Mouse (Mus musculus) midbrain, postnatal 0 days (tissue): ENCODE measurements around the gene Gm49361. TPM values are rescaled to one million over a fixed set of nuclear protein-coding genes. Genes with fewer than 3 reads are reported as not detected.

Source experiments
- ATAC-seq: fragments of 200-750 bp; cut with Nextera tagmentation; 2 replicates; pipeline ENCODE4 v1.8.0; 2017; ENCODE audit warnings: moderate number of reproducible peaks, mild to moderate bottlenecking, moderate TSS enrichment, moderate library complexity; ENCODE audit not compliant: low FRiP score
- DNase-seq: peaks from one replicate; pipeline ENCODE4 v3.0.0-alpha.2; 2015; ENCODE audit warnings: low spot score
- H3K27ac ChIP-seq: fragments of 300-500 bp; sonication (generic); 2 replicates; pipeline ENCODE4 v1.5.1; 2014; ENCODE audit warnings: low read depth, mild to moderate bottlenecking, low read length, mixed read lengths
- H3K27me3 ChIP-seq: fragments of 300-500 bp; sonication (generic); 2 replicates; pipeline ENCODE4 v1.6.1; 2014; ENCODE audit warnings: low read length, control low read depth, mixed read lengths; ENCODE audit not compliant: insufficient read depth
- H3K36me3 ChIP-seq: fragments of 300-500 bp; sonication (generic); 2 replicates; pipeline ENCODE4 v1.6.1; 2014; ENCODE audit warnings: low read length, control low read depth, mixed read lengths; ENCODE audit not compliant: insufficient read depth
- H3K4me1 ChIP-seq: fragments of 300-500 bp; sonication (generic); 2 replicates; pipeline ENCODE4 v1.6.1; 2014; ENCODE audit warnings: mild to moderate bottlenecking, control low read depth, antibody characterized with exemption, low read length, mixed read lengths; ENCODE audit not compliant: insufficient read depth
- H3K4me2 ChIP-seq: fragments of 300-500 bp; sonication (generic); 2 replicates; pipeline ENCODE4 v1.6.1; 2014; ENCODE audit warnings: low read depth, mild to moderate bottlenecking, low read length, mixed read lengths; ENCODE audit not compliant: poor library complexity, severe bottlenecking
- H3K4me3 ChIP-seq: fragments of 300-500 bp; sonication (generic); 2 replicates; pipeline ENCODE4 v1.5.1; 2014; ENCODE audit warnings: low read depth, mild to moderate bottlenecking, low read length, moderate library complexity
- H3K9ac ChIP-seq: fragments of 300-500 bp; sonication (generic); replicated peaks from 2 replicates; pipeline ENCODE4 v1.6.1; 2014; ENCODE audit warnings: mild to moderate bottlenecking, low read length, moderate library complexity, mixed read lengths; ENCODE audit not compliant: poor library complexity, severe bottlenecking
- H3K9me3 ChIP-seq: fragments of 300-500 bp; sonication (generic); 2 replicates; pipeline ENCODE4 v1.6.1; 2016; ENCODE audit warnings: low read length, control low read depth
- CTCF ChIP-seq: IDR thresholded peaks from 2 replicates; pipeline ENCODE4 v1.5.1; 2016; ENCODE audit warnings: antibody characterized with exemption, mild to moderate bottlenecking
- WGBS: fragments of 180-500 bp; shearing (Covaris S2); extraction: QIAGEN DNeasy Blood & Tissue Kit; methylation state at CpG from one replicate; pipeline ENCODE4 v1.1.7; 2014; 5-methylcytosine and 5-hydroxymethylcytosine counted together
- polyA plus RNA-seq: library from polyadenylated mRNA; unstranded; fragments of >200 nt; fragmentation: Nextera tagmentation; extraction: Ambion mirVana; gene quantifications from 2 replicates; pipeline ENCODE4 v1.2.1, GENCODE M21; 2015
- total RNA-seq: library from RNA; depleted of rRNA; stranded (reverse); fragments of >200 nt; gene quantifications from 2 replicates; pipeline ENCODE4 v1.2.3, GENCODE M21; 2014

The Gm49361 gene
- total and polyA plus RNA-seq, 2 experiments from 2014 or later: not detected

DNA sequence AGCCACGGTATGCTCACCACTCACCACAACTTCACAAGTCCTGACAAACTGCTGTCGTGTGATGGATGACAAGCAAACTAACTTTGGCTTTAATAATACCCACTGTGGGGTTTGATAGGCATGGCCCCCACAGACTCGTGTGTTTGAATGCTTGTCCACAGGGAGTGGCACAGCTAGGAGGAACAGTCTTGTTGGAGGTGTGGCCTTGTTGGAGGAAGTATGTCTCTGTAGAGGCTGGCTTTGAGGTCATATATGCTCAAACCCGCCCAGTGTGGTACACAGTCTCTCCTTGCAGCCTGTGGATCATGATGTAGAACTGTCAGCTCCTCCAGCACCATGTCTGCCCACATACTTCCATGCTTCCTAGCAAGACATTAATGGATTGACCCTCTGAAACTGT is 27.7 kb downstream of the Gm49361 start:
- H3K4me3 ChIP-seq: no peak overlapping the region
- 89% methylated on average over 4 of the region's 4 CpGs for WGBS

DNA sequence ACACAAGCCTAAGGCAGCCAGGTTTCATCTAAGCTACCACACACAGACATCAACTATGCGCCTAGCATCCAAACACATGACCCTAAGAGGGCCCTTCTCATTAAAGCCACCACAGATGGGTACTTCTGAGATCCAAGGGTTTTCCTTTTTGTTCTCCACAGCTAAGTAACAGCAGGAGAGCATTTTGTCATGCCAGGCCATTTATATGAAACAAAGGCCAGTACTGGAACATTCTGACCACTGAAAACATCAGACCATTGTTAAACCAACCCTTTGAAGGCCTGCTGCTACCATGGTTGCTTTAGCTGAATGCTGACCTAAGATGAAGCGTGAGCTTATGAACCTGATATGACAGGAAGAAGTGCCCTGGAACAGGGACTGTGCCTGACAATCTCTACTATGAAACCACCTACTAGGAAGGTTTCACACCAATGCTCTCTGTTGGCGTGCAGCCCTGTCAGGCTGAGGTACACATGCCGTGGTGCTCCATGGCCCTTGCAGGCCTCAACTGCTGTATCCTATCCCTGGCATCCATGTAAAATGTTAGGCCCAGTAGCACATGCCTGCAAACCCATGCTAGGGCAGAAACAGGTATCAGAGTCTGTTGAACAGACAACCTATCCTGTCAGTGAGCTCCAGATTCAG is 29.2 kb downstream of the Gm49361 start:
- Histone ChIP-seq H3K4me2 (no peak overlapping the region), H3K9me3 (no peaks in the 10 kb centered on the region), H3K27me3 (no peaks in the 10 kb centered on the region), H3K4me3 (no peak overlapping the region), H3K36me3 (no peaks in the 10 kb centered on the region), H3K4me1 (no peaks in the 10 kb centered on the region), H3K9ac (no peak overlapping the region), H3K27ac (no peak overlapping the region)
- WGBS: 49% methylated on average over 4 of the region's 4 CpGs
- TF ChIP-seq CTCF: no peak
- peak; percentile 38 for DNase-seq
- no peak for ATAC-seq

More for the DNA sequence above, 27.7 kb downstream of the Gm49361 start:
- Histone ChIP-seq H3K4me2 (no peak overlapping the region), H3K9me3 (no peaks in the 10 kb centered on the region), H3K27ac (no peak overlapping the region), H3K4me1 (no peaks in the 10 kb centered on the region), H3K36me3 (no peaks in the 10 kb centered on the region), H3K27me3 (no peaks in the 10 kb centered on the region), H3K9ac (no peak overlapping the region)
- no peak for TF ChIP-seq CTCF
- ATAC-seq: no peak
- no peak for DNase-seq

DNA sequence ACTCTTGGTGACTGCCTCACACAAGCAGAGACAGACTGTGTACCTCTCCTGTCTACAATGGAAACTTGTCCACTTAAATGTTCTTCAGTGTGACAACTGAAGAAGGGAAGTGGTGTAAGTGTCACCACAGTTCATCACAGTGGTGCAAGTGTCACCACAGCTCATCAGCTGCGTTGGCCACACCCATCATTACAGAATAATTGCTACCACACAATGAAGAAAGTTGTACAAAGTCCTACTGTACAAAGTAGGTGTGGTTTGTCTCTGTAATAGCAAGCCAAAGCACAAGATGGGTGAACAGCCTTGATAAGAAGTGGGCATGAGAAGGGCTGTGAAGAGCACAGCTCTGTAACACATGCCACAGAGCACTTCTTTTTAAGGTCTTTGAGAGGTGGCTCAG is 33.0 kb downstream of the Gm49361 start:
- Histone ChIP-seq H3K36me3 (no peaks in the 10 kb centered on the region), H3K27ac (no peak overlapping the region), H3K4me2 (no peak overlapping the region), H3K4me3 (no peak overlapping the region), H3K27me3 (no peaks in the 10 kb centered on the region), H3K9me3 (no peaks in the 10 kb centered on the region), H3K9ac (no peak overlapping the region), H3K4me1 (peaks cover 8% of the 10 kb centered on the region; the same call in 1 of the 2 replicates)
- no peak for TF ChIP-seq CTCF
- DNase-seq (no peak), ATAC-seq (no peak)
- WGBS: 90% methylated on average over 1 of the region's 1 CpGs

DNA sequence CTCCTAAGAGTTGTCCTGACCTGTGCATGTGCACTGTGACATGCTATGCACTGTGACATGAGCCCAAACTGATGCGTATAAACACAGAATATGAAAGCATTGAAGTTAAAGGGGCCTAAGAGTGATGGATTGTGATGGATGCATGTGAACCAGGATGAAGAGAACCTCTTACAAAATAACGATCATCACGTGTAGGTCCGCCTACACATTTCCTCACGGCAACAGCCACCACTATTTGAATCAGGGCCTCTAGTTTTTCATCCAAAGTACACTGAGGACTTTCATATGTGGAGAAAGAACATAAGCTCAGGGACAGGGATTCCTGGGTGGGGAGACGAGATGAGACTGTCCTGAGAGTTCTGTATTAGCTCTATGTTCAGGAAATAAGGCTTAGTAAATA is 34.8 kb downstream of the Gm49361 start:
- ATAC-seq: no peak
- DNase-seq: no peak
- 88% methylated on average over 6 of the region's 6 CpGs for WGBS

DNA sequence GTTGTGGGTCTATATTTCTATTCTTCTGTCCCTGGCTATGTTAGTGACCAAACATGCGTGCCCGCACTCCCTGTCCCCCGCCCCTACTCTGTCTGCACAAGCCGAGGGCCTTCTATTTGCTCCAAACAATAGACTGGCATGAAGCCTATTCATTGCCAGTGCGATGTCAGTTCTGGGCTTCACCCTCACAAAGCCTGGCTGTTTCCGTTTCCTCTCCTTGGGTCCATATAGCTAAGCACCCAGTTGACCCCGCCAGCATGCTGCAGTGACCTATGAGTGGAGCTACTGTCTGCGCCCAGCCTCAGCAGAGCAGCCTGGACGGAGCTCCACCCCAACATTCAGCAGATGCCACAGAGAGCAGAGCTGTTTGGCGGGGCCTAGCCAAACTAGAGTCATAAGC is 36.7 kb downstream of the Gm49361 start:
- no peak for TF ChIP-seq CTCF
- no peak for ATAC-seq
- H3K4me3 ChIP-seq: no peak overlapping the region
- H3K36me3 ChIP-seq: no peaks in the 10 kb centered on the region
- no peak overlapping the region for H3K9ac ChIP-seq
- H3K4me1 ChIP-seq: peaks cover 21% of the 10 kb centered on the region; the same call in 1 of the 2 replicates
- no peak overlapping the region for H3K4me2 ChIP-seq
- no peaks in the 10 kb centered on the region for H3K9me3 ChIP-seq
- WGBS: 19% methylated on average over 10 of the region's 10 CpGs
- DNase-seq: peak; percentile 21
- no peaks in the 10 kb centered on the region for H3K27me3 ChIP-seq
- H3K27ac ChIP-seq: peak overlapping the region; percentile 55; the same call in 1 of the 2 replicates

More for the DNA sequence above, 34.8 kb downstream of the Gm49361 start:
- no peak overlapping the region for H3K27ac ChIP-seq
- H3K27me3 ChIP-seq: no peaks in the 10 kb centered on the region
- no peaks in the 10 kb centered on the region for H3K9me3 ChIP-seq
- no peaks in the 10 kb centered on the region for H3K36me3 ChIP-seq
- no peak overlapping the region for H3K9ac ChIP-seq
- no peak overlapping the region for H3K4me2 ChIP-seq
- peaks cover 21% of the 10 kb centered on the region; the same call in 1 of the 2 replicates for H3K4me1 ChIP-seq
- TF ChIP-seq CTCF: no peak
- H3K4me3 ChIP-seq: no peak overlapping the region

DNA sequence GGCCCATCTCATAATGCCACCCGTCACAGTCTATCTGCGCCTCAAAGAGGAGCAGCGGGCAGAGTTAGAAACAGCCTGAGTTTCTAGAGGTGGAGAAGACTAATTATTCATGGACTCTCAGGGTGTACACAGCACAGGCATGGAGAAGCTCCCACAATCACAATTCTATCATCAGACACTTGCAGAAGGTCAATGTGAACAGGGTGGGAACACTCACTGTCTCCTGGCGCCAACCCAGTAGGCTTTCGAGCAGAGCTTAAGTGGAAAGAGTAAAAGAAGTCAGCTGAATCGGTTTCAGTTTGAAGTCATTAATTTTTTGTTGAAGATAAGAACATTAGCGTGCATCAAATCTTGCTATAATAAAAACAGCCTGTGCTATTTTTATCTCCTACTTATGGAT is 37.3 kb downstream of the Gm49361 start:
- Histone ChIP-seq H3K36me3 (no peaks in the 10 kb centered on the region), H3K9ac (no peak overlapping the region), H3K4me3 (no peak overlapping the region), H3K9me3 (no peaks in the 10 kb centered on the region), H3K27ac (no peak overlapping the region), H3K27me3 (no peaks in the 10 kb centered on the region), H3K4me2 (no peak overlapping the region), H3K4me1 (peaks cover 21% of the 10 kb centered on the region; the same call in 1 of the 2 replicates)
- no peak for DNase-seq
- 41% methylated on average over 7 of the region's 7 CpGs for WGBS
- TF ChIP-seq CTCF: no peak
- no peak for ATAC-seq
